Mouse (Mus musculus): ENCODE results near the gene Aak1. TPM values are rescaled to one million over a fixed set of nuclear protein-coding genes. Genes with fewer than 3 reads are reported as not detected.
"Not testable (repeated sequence)": the region's sequence is repeated elsewhere in the genome, so short reads cannot be mapped to it uniquely, and the experiment has no call there.

Aak1 gene
- polyA plus RNA-seq, 1 experiment from 2014 or later, result 16.9 TPM

- H3K4me3 ChIP-seq; H3K4me1 ChIP-seq; H3K9me3 ChIP-seq; ATAC-seq (ENCODE audit: insufficient number of reproducible peaks, insufficient read depth, low FRiP score, low TSS enrichment, low read depth); H3K27me3 ChIP-seq; H3K4me2 ChIP-seq; H3K9ac ChIP-seq; H3K27ac ChIP-seq: not testable (repeated sequence)
- H3K36me3 ChIP-seq, result peaks cover 42% of the 10 kb centered on the region
- 87% methylated on average over 7 of the region's 7 CpGs for WGBS
Measured at GRCm38 (mm10) chr6:87031310-87031709, 182.0 kb downstream of the Aak1 start.

DNA sequence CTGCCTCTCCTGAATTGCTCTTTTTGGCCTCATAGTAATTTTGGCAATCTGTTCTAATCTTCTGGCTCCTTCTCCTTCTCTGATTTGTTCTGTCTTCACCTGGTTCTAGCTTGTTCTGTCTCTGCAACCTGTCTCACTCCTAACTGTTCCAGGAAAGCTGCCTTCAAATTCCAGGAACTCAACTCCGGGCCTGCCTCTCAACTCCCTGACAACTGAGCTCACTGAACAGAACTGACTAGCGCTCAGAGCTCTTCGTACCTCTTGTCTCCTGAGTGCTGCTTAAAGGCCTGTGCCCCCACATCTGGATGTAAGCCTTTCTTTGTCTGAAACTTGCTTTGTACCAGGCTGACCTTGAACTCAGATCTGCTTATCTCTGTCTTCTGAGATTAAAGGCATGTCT lies 183.1 kb downstream of the Aak1 start:
- no peaks in the 10 kb centered on the region for H3K4me1 ChIP-seq
- no peak overlapping the region for H3K4me3 ChIP-seq
- H3K9me3 ChIP-seq, result no peaks in the 10 kb centered on the region
- no peak overlapping the region for H3K9ac ChIP-seq
- no peak overlapping the region for H3K4me2 ChIP-seq
- 79% methylated on average over 3 of the region's 3 CpGs for WGBS
- no peak overlapping the region for H3K27ac ChIP-seq
- H3K27me3 ChIP-seq, result no peaks in the 10 kb centered on the region
- no peak for ATAC-seq (ENCODE audit: insufficient number of reproducible peaks, insufficient read depth, low FRiP score, low TSS enrichment, low read depth)
- peaks cover 40% of the 10 kb centered on the region for H3K36me3 ChIP-seq

- WGBS, result 90% methylated on average over 3 of the region's 3 CpGs
- ATAC-seq (ENCODE audit: insufficient number of reproducible peaks, insufficient read depth, low FRiP score, low TSS enrichment, low read depth), result no peak
- Histone ChIP-seq H3K27ac (no peak overlapping the region), H3K4me1 (no peaks in the 10 kb centered on the region), H3K9me3 (no peaks in the 10 kb centered on the region), H3K27me3 (no peaks in the 10 kb centered on the region), H3K4me3 (no peak overlapping the region), H3K4me2 (no peak overlapping the region), H3K9ac (no peak overlapping the region), H3K36me3 (peaks cover 26% of the 10 kb centered on the region)
Measured at GRCm38 (mm10) chr6:87034395-87034794, 185.1 kb downstream of the Aak1 start.

GRCm38 (mm10) chr6:87037826-87038620 lies 188.7 kb downstream of the Aak1 start:
- H3K4me2 ChIP-seq, result no peak overlapping the region
- no peaks in the 10 kb centered on the region for H3K9me3 ChIP-seq
- 0 out of 2 replicates have a peak, but pooled peaks cover 7% of the 10 kb centered on the region for H3K36me3 ChIP-seq
- no peak overlapping the region for H3K4me3 ChIP-seq
- H3K9ac ChIP-seq, result no peak overlapping the region
- no peak for ATAC-seq (ENCODE audit: insufficient number of reproducible peaks, insufficient read depth, low FRiP score, low TSS enrichment, low read depth)
- H3K27me3 ChIP-seq, result no peaks in the 10 kb centered on the region
- 86% methylated on average over 10 of the region's 10 CpGs for WGBS
- 0 out of 2 replicates have a peak, but pooled peaks cover 12% of the 10 kb centered on the region for H3K4me1 ChIP-seq
- no peak overlapping the region for H3K27ac ChIP-seq

- H3K4me3 ChIP-seq, result no peak overlapping the region
- no peak overlapping the region for H3K27ac ChIP-seq
- no peaks in the 10 kb centered on the region for H3K9me3 ChIP-seq
- WGBS, result 88% methylated on average over 8 of the region's 8 CpGs
- no peak overlapping the region for H3K9ac ChIP-seq
- no peak overlapping the region for H3K4me2 ChIP-seq
- H3K27me3 ChIP-seq, result no peaks in the 10 kb centered on the region
- peaks cover 22% of the 10 kb centered on the region for H3K4me1 ChIP-seq
- 0 out of 2 replicates have a peak, but pooled peaks cover 7% of the 10 kb centered on the region for H3K36me3 ChIP-seq
- no peak for ATAC-seq (ENCODE audit: insufficient number of reproducible peaks, insufficient read depth, low FRiP score, low TSS enrichment, low read depth)
Measured at GRCm38 (mm10) chr6:87039161-87039560, 189.8 kb downstream of the Aak1 start.

GRCm38 (mm10) chr6:87040971-87041370 lies 191.7 kb downstream of the Aak1 start:
- no peak overlapping the region for H3K9ac ChIP-seq
- no peak overlapping the region for H3K4me2 ChIP-seq
- H3K27me3 ChIP-seq, result no peaks in the 10 kb centered on the region

DNA sequence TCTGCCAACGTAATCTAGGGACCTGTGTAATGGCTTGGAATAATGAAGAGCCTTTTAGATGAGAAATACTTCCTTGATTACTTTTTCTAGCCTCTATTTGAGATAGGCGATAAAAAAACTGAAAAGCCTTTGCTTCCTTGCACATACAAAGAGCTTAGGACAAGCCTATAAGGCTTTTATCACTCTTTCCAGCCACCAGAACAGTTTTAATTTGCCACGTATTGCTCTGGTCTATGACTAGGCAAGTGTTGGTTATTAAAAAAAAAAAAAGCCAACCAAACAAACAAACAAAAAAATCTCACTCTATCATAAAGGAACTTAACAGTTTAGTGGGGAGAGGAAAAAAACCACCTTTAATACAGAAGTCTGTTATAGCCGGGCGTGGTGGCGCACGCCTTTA lies 192.1 kb downstream of the Aak1 start:
- no peak overlapping the region; the same call in 1 of the 2 replicates for H3K9ac ChIP-seq
- peak overlapping the region; percentile 100 for H3K27ac ChIP-seq
- no peaks in the 10 kb centered on the region for H3K9me3 ChIP-seq
- 89% methylated on average over 7 of the region's 7 CpGs for WGBS
- no peak for ATAC-seq (ENCODE audit: insufficient number of reproducible peaks, insufficient read depth, low FRiP score, low TSS enrichment, low read depth)
- 0 out of 2 replicates have a peak, but pooled peaks cover 7% of the 10 kb centered on the region for H3K36me3 ChIP-seq
- no peak overlapping the region for H3K4me3 ChIP-seq
- H3K4me1 ChIP-seq, result peaks cover 33% of the 10 kb centered on the region
- H3K4me2 ChIP-seq, result peak overlapping the region; percentile 79
- H3K27me3 ChIP-seq, result no peaks in the 10 kb centered on the region

More at GRCm38 (mm10) chr6:87040971-87041370, 191.7 kb downstream of the Aak1 start:
- Histone ChIP-seq H3K27ac (peak overlapping the region; percentile 100), H3K9me3 (no peaks in the 10 kb centered on the region), H3K4me3 (no peak overlapping the region), H3K36me3 (0 out of 2 replicates have a peak, but pooled peaks cover 7% of the 10 kb centered on the region), H3K4me1 (peaks cover 29% of the 10 kb centered on the region)
- no peak for ATAC-seq (ENCODE audit: insufficient number of reproducible peaks, insufficient read depth, low FRiP score, low TSS enrichment, low read depth)
- 68% methylated on average over 4 of the region's 4 CpGs for WGBS

- Histone ChIP-seq H3K4me1 (peaks cover 33% of the 10 kb centered on the region), H3K9me3 (no peaks in the 10 kb centered on the region), H3K9ac (peak overlapping the region; percentile 96), H3K4me2 (peak overlapping the region; percentile 79), H3K27me3 (no peaks in the 10 kb centered on the region), H3K4me3 (peak overlapping the region; percentile 97), H3K27ac (peak overlapping the region; percentile 100), H3K36me3 (0 out of 2 replicates have a peak, but pooled peaks cover 1% of the 10 kb centered on the region)
- 1% methylated on average over 11 of the region's 11 CpGs for WGBS
- no peak for ATAC-seq (ENCODE audit: insufficient number of reproducible peaks, insufficient read depth, low FRiP score, low TSS enrichment, low read depth)
Measured at GRCm38 (mm10) chr6:87042004-87042336, 192.7 kb downstream of the Aak1 start.

- no peaks in the 10 kb centered on the region for H3K9me3 ChIP-seq
- no peaks in the 10 kb centered on the region for H3K27me3 ChIP-seq
- peak within 1 kb of the TSS; percentile 97 for H3K4me3 ChIP-seq
- ATAC-seq (ENCODE audit: insufficient number of reproducible peaks, insufficient read depth, low FRiP score, low TSS enrichment, low read depth), result peak; percentile 95
- H3K4me2 ChIP-seq, result peak within 1 kb of the TSS; percentile 79
- H3K4me1 ChIP-seq, result peaks cover 33% of the 10 kb centered on the region
- WGBS, result under 1% methylated on average over 67 of the region's 68 CpGs
- H3K36me3 ChIP-seq, result peaks cover 1% of the 10 kb centered on the region; the same call in 1 of the 2 replicates
- H3K9ac ChIP-seq, result peak within 1 kb of the TSS; percentile 96
- H3K27ac ChIP-seq, result peak within 1 kb of the TSS; percentile 100
Measured at GRCm38 (mm10) chr6:87042337-87043130, 193.2 kb downstream of the Aak1 start, which contains the start of gene Gfpt1. Gene Gfpt1 (plus strand): TSS chr6:87042846.

GRCm38 (mm10) chr6:87043131-87043516 lies 193.8 kb downstream of the Aak1 start:
- WGBS, result under 1% methylated on average over 9 of the region's 9 CpGs

DNA sequence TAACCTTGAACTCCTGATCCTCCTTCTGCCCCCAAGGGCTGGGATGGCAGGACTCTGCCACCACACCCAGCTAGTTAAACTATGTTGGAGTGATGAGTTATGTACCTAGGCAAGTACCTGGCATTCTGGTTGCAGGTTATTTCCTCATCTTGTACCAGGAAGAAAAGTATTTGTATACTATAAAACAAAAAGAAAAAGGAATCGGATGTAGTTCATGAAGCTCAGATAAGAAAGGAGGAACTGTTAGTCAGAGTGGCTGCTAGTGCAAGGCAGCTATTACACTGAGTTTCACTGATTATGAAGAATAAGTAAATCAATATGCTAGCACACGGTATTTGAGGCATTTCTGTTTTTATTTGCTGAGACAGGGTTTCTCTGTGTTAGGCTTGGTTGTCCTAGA lies 195.6 kb downstream of the Aak1 start:
- WGBS, result 71% methylated on average over 2 of the region's 2 CpGs
- no peak for ATAC-seq (ENCODE audit: insufficient number of reproducible peaks, insufficient read depth, low FRiP score, low TSS enrichment, low read depth)
- H3K27me3 ChIP-seq, result no peaks in the 10 kb centered on the region
- no peak overlapping the region for H3K4me3 ChIP-seq
- H3K9me3 ChIP-seq, result no peaks in the 10 kb centered on the region
- H3K9ac ChIP-seq, result no peak overlapping the region
- H3K36me3 ChIP-seq, result peaks cover 15% of the 10 kb centered on the region
- H3K27ac ChIP-seq, result no peak overlapping the region
- H3K4me2 ChIP-seq, result peak overlapping the region; percentile 32
- H3K4me1 ChIP-seq, result peaks cover 33% of the 10 kb centered on the region

More at GRCm38 (mm10) chr6:87043131-87043516, 193.8 kb downstream of the Aak1 start:
- Histone ChIP-seq H3K4me2 (peak overlapping the region; percentile 79), H3K36me3 (peaks cover 7% of the 10 kb centered on the region), H3K27ac (peak overlapping the region; percentile 100), H3K4me3 (peak overlapping the region; percentile 97), H3K9me3 (no peaks in the 10 kb centered on the region), H3K9ac (peak overlapping the region; percentile 96), H3K27me3 (no peaks in the 10 kb centered on the region), H3K4me1 (peaks cover 33% of the 10 kb centered on the region)
- ATAC-seq (ENCODE audit: insufficient number of reproducible peaks, insufficient read depth, low FRiP score, low TSS enrichment, low read depth), result no peak

All from embryonic facial prominence, embryonic 13.5 days (tissue).